Mouse (Mus musculus): ENCODE measurements around the gene Heg1. TPM values are rescaled to one million over a fixed set of nuclear protein-coding genes. Genes with fewer than 3 reads are reported as not detected.

The Heg1 gene
- total RNA-seq, 4 experiments from 2014 or later = 122 to 159 (median 140) TPM

- DNase-seq (ENCODE audit: low spot score) = peak; percentile 88
These were observed 7.5 kb upstream of the Heg1 start for GRCm38 (mm10) chr16:33676347-33677312.

GRCm38 (mm10) chr16:33677313-33677690, 6.9 kb upstream of the Heg1 start:
- no peak for DNase-seq (ENCODE audit: low spot score)

GRCm38 (mm10) chr16:33677901-33678300, 6.3 kb upstream of the Heg1 start:
- peak; percentile 75 for DNase-seq (ENCODE audit: low spot score)

- DNase-seq (ENCODE audit: low spot score) = no peak
These were observed 3.9 kb upstream of the Heg1 start for GRCm38 (mm10) chr16:33680271-33680670.

GRCm38 (mm10) chr16:33680816-33681215, 3.4 kb upstream of the Heg1 start:
- DNase-seq (ENCODE audit: low spot score) = peak; percentile 83

- no peak for DNase-seq (ENCODE audit: low spot score)
These were observed 2.5 kb upstream of the Heg1 start for GRCm38 (mm10) chr16:33681661-33682060.

- DNase-seq (ENCODE audit: low spot score) = no peak
These were observed 1.5 kb upstream of the Heg1 start for GRCm38 (mm10) chr16:33682651-33683050.

GRCm38 (mm10) chr16:33683206-33684161, 686 bp upstream of the Heg1 start:
- peak; percentile 69 for DNase-seq (ENCODE audit: low spot score)

GRCm38 (mm10) chr16:33684703-33685701, 832 bp downstream of the Heg1 start:
- peak; percentile 63 for DNase-seq (ENCODE audit: low spot score)

GRCm38 (mm10) chr16:33686056-33686455, 1.9 kb downstream of the Heg1 start:
- no peak for DNase-seq (ENCODE audit: low spot score)

GRCm38 (mm10) chr16:33687724-33688123, 3.6 kb downstream of the Heg1 start:
- no peak for DNase-seq (ENCODE audit: low spot score)

- no peak for DNase-seq (ENCODE audit: low spot score)
These were observed 7.0 kb downstream of the Heg1 start for GRCm38 (mm10) chr16:33690975-33691747.

- no peak for DNase-seq (ENCODE audit: low spot score)
These were observed 9.4 kb downstream of the Heg1 start for GRCm38 (mm10) chr16:33693553-33693952.

GRCm38 (mm10) chr16:33696811-33697575, 12.8 kb downstream of the Heg1 start:
- peak; percentile 78 for DNase-seq (ENCODE audit: low spot score)

- DNase-seq (ENCODE audit: low spot score) = no peak
These were observed 13.6 kb downstream of the Heg1 start for GRCm38 (mm10) chr16:33697576-33698276.

GRCm38 (mm10) chr16:33698277-33698790, 14.2 kb downstream of the Heg1 start:
- no peak for DNase-seq (ENCODE audit: low spot score)

- no peak for DNase-seq (ENCODE audit: low spot score)
These were observed 16.4 kb downstream of the Heg1 start for GRCm38 (mm10) chr16:33700584-33700983.

GRCm38 (mm10) chr16:33701872-33702271, 17.7 kb downstream of the Heg1 start:
- no peak for DNase-seq (ENCODE audit: low spot score)

All from heart, adult 8-10 months (tissue).